Mouse (Mus musculus): ENCODE measurements at regions not wholly inside any gene's neighbourhood (a gene's known extent, or its start where the extent isn't known, plus 50 kb on each side); places are given as distances from the start of the nearest gene placed in this dataset.

DNA sequence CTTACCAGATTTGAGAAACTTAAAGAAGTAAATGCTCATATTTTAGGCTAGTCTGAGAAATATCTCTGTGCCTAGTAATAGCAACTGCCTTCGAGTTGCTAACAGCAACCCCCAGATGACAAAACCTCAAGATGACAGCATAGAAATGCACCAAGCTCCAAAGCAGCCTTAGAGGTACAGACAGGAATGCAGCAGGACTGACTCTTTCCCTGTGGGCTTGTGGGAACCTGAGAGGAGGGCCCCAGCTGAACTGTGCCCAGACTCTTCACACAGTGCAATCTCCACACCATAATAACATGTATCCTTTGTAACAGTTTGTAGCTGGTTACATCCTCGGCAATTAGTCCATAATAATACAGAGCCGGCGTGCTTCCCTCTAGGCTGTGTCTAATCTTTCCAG, 252.9 kb upstream of the Spag17 start:
- Histone ChIP-seq H3K36me3 (no peaks in the 10 kb centered on the region), H3K4me2 (replicated peaks) (no peak overlapping the region), H3K27ac (replicated peaks) (no peak overlapping the region), H3K9me3 (replicated peaks) (no peaks in the 10 kb centered on the region), H3K27me3 (no peaks in the 10 kb centered on the region), H3K4me3 (replicated peaks) (no peak overlapping the region), H3K4me1 (0 out of 2 replicates have a peak, but pooled peaks cover 3% of the 10 kb centered on the region), H3K9ac (no peak overlapping the region)
- no peak for ATAC-seq (ENCODE audit: insufficient number of reproducible peaks, low FRiP score, low TSS enrichment, low read depth)
- WGBS, result 44% methylated on average over 4 of the region's 4 CpGs

DNA sequence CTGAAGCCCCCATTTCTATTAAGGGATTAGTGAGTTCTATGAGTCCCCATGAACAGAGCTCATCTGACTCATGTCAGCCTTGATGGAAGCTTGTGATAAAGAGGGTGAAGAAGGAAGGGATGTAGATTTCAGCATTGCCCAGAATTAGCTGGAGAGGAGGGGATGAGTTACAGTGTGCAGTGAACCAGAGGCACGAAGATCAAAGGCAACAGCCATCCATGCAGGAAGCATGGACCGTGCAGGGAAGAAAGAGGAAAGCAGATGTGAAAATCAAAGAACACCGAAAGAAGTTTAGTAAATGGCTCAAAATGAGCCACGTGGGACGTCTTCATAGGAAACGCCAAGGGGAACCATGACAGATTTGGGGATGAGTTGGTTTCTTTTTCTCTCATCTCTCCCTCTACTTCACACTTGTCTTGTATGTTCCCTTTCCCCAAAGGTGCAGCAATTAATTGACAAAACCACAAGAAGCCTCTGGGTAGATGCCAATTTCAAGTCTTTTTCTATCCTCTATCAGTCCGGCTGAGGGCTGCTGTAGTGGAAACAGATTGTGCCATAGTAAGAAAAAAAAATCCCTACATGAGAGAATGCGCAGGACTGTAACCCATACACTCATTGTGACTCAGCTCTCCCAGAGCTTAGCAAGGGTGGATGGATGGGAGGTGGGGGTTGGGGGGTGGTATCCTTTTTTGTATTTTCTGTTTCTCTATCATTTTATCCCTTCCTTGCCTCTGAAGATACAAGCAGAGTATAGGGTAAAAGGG, 243.7 kb upstream of the Spag17 start:
- H3K9me3 ChIP-seq (replicated peaks), result no peaks in the 10 kb centered on the region
- no peak overlapping the region for H3K27ac ChIP-seq (replicated peaks)
- no peak overlapping the region for H3K4me3 ChIP-seq (replicated peaks)
- no peak overlapping the region for H3K9ac ChIP-seq
- H3K4me1 ChIP-seq, result no peaks in the 10 kb centered on the region
- ATAC-seq (ENCODE audit: insufficient number of reproducible peaks, low FRiP score, low TSS enrichment, low read depth), result no peak
- H3K4me2 ChIP-seq (replicated peaks), result no peak overlapping the region
- whole genome bisulfite sequencing, result 36% methylated on average over 8 of the region's 8 CpGs
- no peaks in the 10 kb centered on the region for H3K27me3 ChIP-seq
- no peaks in the 10 kb centered on the region for H3K36me3 ChIP-seq

DNA sequence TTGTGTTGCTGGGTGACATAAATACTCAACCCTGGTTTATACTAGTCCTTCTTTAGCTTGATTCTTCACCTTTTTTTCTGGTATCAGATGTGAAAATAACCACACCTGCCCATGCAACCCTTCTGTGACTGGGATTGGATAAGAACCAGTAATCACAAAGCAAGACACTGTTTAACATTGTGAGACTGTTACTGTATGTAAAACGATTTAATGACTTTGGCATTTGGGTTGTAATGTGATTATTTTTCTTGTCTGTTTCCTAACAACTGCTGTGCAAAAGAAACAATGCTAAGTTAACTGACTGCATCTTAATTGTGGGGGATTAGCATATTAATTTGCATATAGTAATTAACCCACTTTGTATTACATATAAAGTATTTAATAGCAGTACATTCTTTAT, 240.3 kb upstream of the Spag17 start:
- WGBS, result 76% methylated on average over 1 of the region's 1 CpGs
- no peak for ATAC-seq (ENCODE audit: insufficient number of reproducible peaks, low FRiP score, low TSS enrichment, low read depth)
- Histone ChIP-seq H3K36me3 (no peaks in the 10 kb centered on the region), H3K27me3 (no peaks in the 10 kb centered on the region), H3K4me2 (replicated peaks) (no peak overlapping the region), H3K4me1 (no peaks in the 10 kb centered on the region), H3K27ac (replicated peaks) (no peak overlapping the region), H3K9me3 (replicated peaks) (no peaks in the 10 kb centered on the region), H3K4me3 (replicated peaks) (no peak overlapping the region), H3K9ac (no peak overlapping the region)

DNA sequence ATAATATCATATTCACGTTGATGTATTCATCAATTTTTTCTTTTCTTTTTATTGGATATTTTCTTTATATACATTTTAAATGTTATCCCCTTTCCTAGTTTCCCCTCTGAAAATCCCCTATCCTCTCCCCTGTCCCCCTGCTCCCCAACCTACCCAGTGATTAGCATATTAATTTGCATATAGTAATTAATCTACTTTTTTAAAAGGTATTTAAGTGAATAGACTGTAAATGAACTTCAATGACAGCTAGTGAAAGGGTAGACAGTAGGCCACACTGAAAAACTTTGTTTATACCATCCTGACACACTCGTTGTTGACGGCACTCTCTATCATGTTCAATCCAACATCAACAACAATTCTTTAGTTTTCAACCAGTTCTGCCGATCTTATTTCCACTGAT, 239.9 kb upstream of the Spag17 start:
- Histone ChIP-seq H3K27me3 (no peaks in the 10 kb centered on the region), H3K4me3 (replicated peaks) (no peak overlapping the region), H3K4me1 (no peaks in the 10 kb centered on the region), H3K27ac (replicated peaks) (no peak overlapping the region), H3K9me3 (replicated peaks) (no peaks in the 10 kb centered on the region), H3K4me2 (replicated peaks) (no peak overlapping the region), H3K36me3 (no peaks in the 10 kb centered on the region), H3K9ac (no peak overlapping the region)
- WGBS, result 89% methylated on average over 4 of the region's 4 CpGs
- no peak for ATAC-seq (ENCODE audit: insufficient number of reproducible peaks, low FRiP score, low TSS enrichment, low read depth)

DNA sequence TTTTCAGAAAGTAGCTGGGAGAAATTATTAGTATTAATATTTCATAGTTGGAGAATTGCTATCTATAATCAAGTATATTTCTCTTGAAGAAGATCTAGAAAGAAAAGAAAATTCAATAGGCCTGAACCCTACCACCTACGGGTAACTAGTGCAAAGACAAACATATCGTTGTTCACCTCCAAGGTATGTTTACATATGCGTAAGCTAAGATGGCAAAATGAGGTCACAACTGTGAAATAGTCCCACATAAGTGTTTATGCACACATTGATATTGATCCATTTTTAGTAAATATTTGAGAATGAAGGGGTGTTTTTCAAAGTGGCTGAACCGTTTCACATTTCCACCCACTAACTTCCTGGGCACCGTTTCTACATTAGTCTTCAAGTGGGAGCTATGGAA, 227.6 kb upstream of the Spag17 start:
- no peak overlapping the region for H3K27ac ChIP-seq (replicated peaks)
- ATAC-seq (ENCODE audit: insufficient number of reproducible peaks, low FRiP score, low TSS enrichment, low read depth), result no peak
- WGBS, result 67% methylated on average over 5 of the region's 5 CpGs
- H3K9me3 ChIP-seq (replicated peaks), result no peaks in the 10 kb centered on the region
- H3K4me2 ChIP-seq (replicated peaks), result no peak overlapping the region
- H3K4me3 ChIP-seq (replicated peaks), result no peak overlapping the region
- H3K9ac ChIP-seq, result no peak overlapping the region
- no peaks in the 10 kb centered on the region for H3K27me3 ChIP-seq
- no peaks in the 10 kb centered on the region for H3K4me1 ChIP-seq
- H3K36me3 ChIP-seq, result no peaks in the 10 kb centered on the region

DNA sequence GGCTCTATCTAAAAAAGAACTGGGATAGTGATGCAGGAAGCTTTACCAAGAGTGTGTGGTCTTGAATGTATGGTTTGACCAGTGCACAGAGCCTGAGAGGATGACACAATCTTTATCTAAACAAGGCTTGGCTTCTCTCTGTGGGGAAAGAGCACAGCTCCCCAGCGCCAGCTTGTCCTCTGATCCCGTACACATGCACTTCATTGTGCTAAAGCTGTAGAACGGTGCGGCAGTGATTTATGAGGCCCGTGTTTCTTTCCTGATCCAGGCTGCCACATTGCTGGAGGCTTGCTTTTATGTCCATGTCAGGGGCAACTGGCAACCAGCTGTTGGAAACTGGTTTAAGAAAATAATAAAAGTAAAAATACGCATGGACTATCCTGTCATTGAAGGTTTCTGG, 221.4 kb upstream of the Spag17 start:
- Histone ChIP-seq H3K36me3 (no peaks in the 10 kb centered on the region), H3K4me1 (no peaks in the 10 kb centered on the region), H3K9me3 (replicated peaks) (no peaks in the 10 kb centered on the region), H3K27me3 (no peaks in the 10 kb centered on the region; the same call in 1 of the 2 replicates), H3K27ac (replicated peaks) (no peak overlapping the region), H3K4me3 (replicated peaks) (no peak overlapping the region), H3K4me2 (replicated peaks) (no peak overlapping the region), H3K9ac (no peak overlapping the region)
- ATAC-seq (ENCODE audit: insufficient number of reproducible peaks, low FRiP score, low TSS enrichment, low read depth), result no peak
- 65% methylated on average over 6 of the region's 6 CpGs for WGBS

DNA sequence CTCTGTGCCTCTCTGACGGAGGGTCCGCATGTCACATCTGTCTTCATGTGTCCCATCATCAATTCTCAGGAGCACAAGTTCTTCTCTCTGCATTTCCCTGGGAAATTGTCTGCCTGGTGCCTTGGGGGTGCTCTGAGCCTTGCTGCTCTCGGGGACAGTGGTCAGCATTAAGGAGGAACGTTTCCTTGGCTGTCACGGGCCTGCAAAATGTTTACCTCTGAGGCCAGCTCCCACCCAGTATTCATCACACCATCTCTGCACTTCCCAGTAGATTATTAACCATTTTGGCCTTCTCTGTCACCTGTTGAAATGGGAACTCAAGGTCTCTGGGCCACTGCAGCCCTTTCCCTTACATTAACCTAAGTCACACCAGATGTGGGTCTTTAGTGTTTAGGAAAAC, 219.8 kb upstream of the Spag17 start:
- no peak for ATAC-seq (ENCODE audit: insufficient number of reproducible peaks, low FRiP score, low TSS enrichment, low read depth)
- H3K36me3 ChIP-seq, result no peaks in the 10 kb centered on the region
- H3K4me3 ChIP-seq (replicated peaks), result no peak overlapping the region
- H3K27ac ChIP-seq (replicated peaks), result no peak overlapping the region
- H3K9ac ChIP-seq, result no peak overlapping the region
- 69% methylated on average over 5 of the region's 5 CpGs for WGBS
- H3K4me2 ChIP-seq (replicated peaks), result no peak overlapping the region
- H3K27me3 ChIP-seq, result no peaks in the 10 kb centered on the region; the same call in 1 of the 2 replicates
- no peaks in the 10 kb centered on the region for H3K4me1 ChIP-seq
- H3K9me3 ChIP-seq (replicated peaks), result no peaks in the 10 kb centered on the region

DNA sequence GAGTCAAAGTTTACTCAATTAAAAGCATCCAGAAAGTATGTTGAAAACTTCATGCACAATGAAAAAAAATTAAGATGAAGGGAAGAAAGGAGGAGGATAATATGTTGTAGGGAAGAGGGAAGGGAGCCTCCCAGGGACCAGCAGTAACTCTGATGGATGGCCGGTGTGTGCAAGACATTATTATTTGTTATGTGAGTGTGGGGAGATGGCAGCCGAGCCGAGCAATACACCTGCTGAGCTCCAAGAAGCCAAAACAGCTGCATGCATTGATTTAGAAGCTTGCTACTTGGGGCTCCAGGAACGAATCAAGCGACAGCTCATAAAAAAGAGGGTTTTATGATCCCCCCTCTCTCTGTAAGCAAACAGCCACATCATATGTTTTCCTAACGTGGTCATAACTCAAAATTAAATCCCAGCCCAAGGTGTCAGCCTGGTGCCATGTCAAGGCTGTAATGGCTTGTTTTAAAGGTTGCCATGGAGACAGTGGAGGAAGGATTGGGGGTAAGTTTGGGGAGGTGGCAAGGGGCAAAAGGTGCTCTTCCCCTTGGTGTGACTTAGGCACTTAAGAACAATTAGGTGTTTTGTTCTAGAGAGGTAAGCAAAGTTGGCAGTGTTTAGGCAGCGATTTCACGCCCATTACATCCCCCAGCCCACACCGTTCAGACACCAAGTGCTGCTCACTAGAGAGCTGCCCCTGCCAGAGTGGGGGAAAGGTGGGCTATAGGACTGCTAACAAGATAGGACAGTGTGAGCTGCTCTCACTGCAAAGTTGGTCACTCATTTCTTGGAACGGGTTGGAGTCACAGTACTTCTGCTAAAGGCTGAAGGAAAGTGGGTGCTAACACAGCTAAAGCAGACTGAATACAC, 219.1 kb upstream of the Spag17 start:
- WGBS, result 42% methylated on average over 10 of the region's 10 CpGs
- no peaks in the 10 kb centered on the region for H3K36me3 ChIP-seq
- no peaks in the 10 kb centered on the region for H3K4me1 ChIP-seq
- no peak overlapping the region for H3K9ac ChIP-seq
- no peak for ATAC-seq (ENCODE audit: insufficient number of reproducible peaks, low FRiP score, low TSS enrichment, low read depth)
- H3K27me3 ChIP-seq, result no peaks in the 10 kb centered on the region; the same call in 1 of the 2 replicates
- no peak overlapping the region for H3K27ac ChIP-seq (replicated peaks)
- H3K4me2 ChIP-seq (replicated peaks), result no peak overlapping the region
- no peak overlapping the region for H3K4me3 ChIP-seq (replicated peaks)
- no peaks in the 10 kb centered on the region for H3K9me3 ChIP-seq (replicated peaks)

DNA sequence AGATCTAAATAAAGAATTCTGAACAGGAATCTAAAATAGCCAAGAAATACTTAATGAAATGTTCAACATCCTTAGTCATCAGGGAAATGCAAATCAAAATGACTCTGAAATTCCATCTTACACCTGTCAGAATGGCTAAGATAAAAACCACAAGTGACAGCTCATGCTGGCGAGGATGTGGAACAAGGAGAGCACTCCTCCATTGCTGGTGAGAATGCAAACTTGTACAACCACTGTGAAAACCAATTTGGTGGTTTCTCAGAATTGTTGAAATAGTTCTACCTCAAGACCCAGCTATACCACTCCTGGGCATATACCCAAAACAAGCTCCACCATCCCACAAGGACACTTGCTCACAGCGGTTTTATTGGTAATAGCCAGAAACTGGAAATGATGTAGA, 211.1 kb upstream of the Spag17 start:
- no peak for ATAC-seq (ENCODE audit: insufficient number of reproducible peaks, low FRiP score, low TSS enrichment, low read depth)
- Histone ChIP-seq H3K27ac (replicated peaks) (no peak overlapping the region), H3K27me3 (no peaks in the 10 kb centered on the region), H3K4me1 (no peaks in the 10 kb centered on the region), H3K4me2 (replicated peaks) (no peak overlapping the region), H3K4me3 (replicated peaks) (no peak overlapping the region), H3K9ac (no peak overlapping the region), H3K36me3 (no peaks in the 10 kb centered on the region), H3K9me3 (replicated peaks) (no peaks in the 10 kb centered on the region)
- WGBS, result 76% methylated on average over 2 of the region's 2 CpGs

DNA sequence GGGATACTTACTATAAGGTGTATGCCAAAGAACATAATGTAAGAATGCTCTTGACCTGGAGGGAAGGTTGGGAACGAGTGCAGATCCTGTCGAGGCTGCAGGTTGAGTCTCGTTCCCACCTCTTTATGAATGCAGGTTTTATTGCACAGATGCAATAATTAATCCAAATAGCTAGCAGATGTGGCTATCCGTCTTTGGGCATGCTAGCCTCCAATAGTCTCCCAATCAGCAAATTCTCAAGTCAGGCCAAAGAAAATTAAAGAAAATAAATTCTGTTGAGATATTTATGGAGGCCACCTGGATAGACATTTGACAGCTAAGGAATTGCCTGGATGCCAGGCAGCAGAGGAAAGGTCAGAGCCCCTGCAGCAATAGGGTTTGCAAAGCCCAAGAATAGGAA, 175.7 kb upstream of the Spag17 start:
- Histone ChIP-seq H3K9ac (no peak overlapping the region), H3K36me3 (no peaks in the 10 kb centered on the region), H3K4me3 (replicated peaks) (no peak overlapping the region), H3K4me1 (no peaks in the 10 kb centered on the region), H3K4me2 (replicated peaks) (no peak overlapping the region), H3K9me3 (replicated peaks) (no peaks in the 10 kb centered on the region), H3K27ac (replicated peaks) (no peak overlapping the region), H3K27me3 (no peaks in the 10 kb centered on the region)
- 54% methylated on average over 4 of the region's 4 CpGs for WGBS
- ATAC-seq (ENCODE audit: insufficient number of reproducible peaks, low FRiP score, low TSS enrichment, low read depth), result no peak

DNA sequence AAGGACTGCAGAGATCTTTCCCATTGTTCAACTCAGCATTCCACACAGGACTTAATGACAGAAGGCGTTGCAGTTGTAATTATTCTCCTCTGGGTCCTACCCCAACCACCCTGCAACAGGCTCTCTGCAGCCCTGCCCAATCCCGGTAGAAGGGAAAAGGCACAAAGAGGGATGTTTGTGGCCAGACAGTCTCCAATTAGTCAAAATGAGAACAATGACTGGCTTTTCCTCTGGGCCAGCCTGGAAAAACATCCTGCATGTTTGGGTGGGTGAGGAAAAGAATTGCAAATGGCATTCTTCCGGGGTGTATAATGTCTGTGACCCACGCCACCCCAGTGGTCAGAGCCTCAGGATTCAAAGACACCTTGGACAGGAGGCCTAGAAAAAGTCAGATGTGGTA, 168.8 kb upstream of the Spag17 start:
- H3K4me3 ChIP-seq (replicated peaks), result no peak overlapping the region
- no peak for ATAC-seq (ENCODE audit: insufficient number of reproducible peaks, low FRiP score, low TSS enrichment, low read depth)
- H3K27me3 ChIP-seq, result no peaks in the 10 kb centered on the region
- no peak overlapping the region for H3K4me2 ChIP-seq (replicated peaks)
- 44% methylated on average over 4 of the region's 4 CpGs for WGBS
- no peak overlapping the region for H3K27ac ChIP-seq (replicated peaks)
- no peak overlapping the region for H3K9ac ChIP-seq
- no peaks in the 10 kb centered on the region for H3K36me3 ChIP-seq
- H3K4me1 ChIP-seq, result no peaks in the 10 kb centered on the region
- no peaks in the 10 kb centered on the region for H3K9me3 ChIP-seq (replicated peaks)

Measured in embryonic facial prominence, embryonic 15.5 days (tissue).